Mouse (Mus musculus) A20 (cell line): ENCODE measurements around the gene Klhl40.

Experiments used
- DNase-seq: peaks from one replicate; pipeline ENCODE4 v3.0.0-alpha.2; 2011; ENCODE audit warnings: low read depth, low spot score

The Klhl40 gene

GRCm38 (mm10) chr9:121823991-121824390, 46.6 kb downstream of the Klhl40 start:
- DNase-seq, result no peak

GRCm38 (mm10) chr9:121826356-121826755, 48.9 kb downstream of the Klhl40 start:
- no peak for DNase-seq

GRCm38 (mm10) chr9:121828314-121828713, 50.9 kb downstream of the Klhl40 start:
- DNase-seq, result no peak

- no peak for DNase-seq
These were observed 52.0 kb downstream of the Klhl40 start for GRCm38 (mm10) chr9:121829270-121829992.

- peak; percentile 50 for DNase-seq
These were observed 53.0 kb downstream of the Klhl40 start for GRCm38 (mm10) chr9:121830243-121830955.

GRCm38 (mm10) chr9:121830956-121831293, 53.5 kb downstream of the Klhl40 start:
- DNase-seq, result peak; percentile 77
